Mouse (Mus musculus): ENCODE data around the gene Ttc29. TPM values are rescaled to one million over a fixed set of nuclear protein-coding genes. Genes with fewer than 3 reads are reported as not detected.

The Ttc29 gene
- polyA plus RNA-seq, 1 experiment from 2014 or later = not detected

Other genes with a start within 250 kb of the Ttc29 start
- not detected in 2 replicates for gene Pou4f2, start 223.3 kb downstream of the Ttc29 start, polyA plus RNA-seq (2015; fragmentation: Nextera tagmentation; extraction: Ambion mirVana)